Mouse (Mus musculus): ENCODE measurements at regions not wholly inside any gene's neighbourhood (a gene's known extent, or its start where the extent isn't known, plus 50 kb on each side); places are given as distances from the start of the nearest gene placed in this dataset.

- no peak for DNase-seq (ENCODE audit: low read depth, low spot score)
These were observed 100.6 kb upstream of the Fam92a start for GRCm38 (mm10) chr4:12272378-12272777.

- DNase-seq (ENCODE audit: low read depth, low spot score): no peak
These were observed 91.9 kb upstream of the Fam92a start for GRCm38 (mm10) chr4:12263746-12264145.

- no peak for DNase-seq (ENCODE audit: low read depth, low spot score)
These were observed 91.4 kb upstream of the Fam92a start for GRCm38 (mm10) chr4:12263197-12263596.

GRCm38 (mm10) chr4:12247994-12248393, 76.2 kb upstream of the Fam92a start:
- DNase-seq (ENCODE audit: low read depth, low spot score): no peak

GRCm38 (mm10) chr4:12246595-12246994, 74.8 kb upstream of the Fam92a start:
- no peak for DNase-seq (ENCODE audit: low read depth, low spot score)

GRCm38 (mm10) chr4:12240941-12241571, 69.2 kb upstream of the Fam92a start:
- DNase-seq (ENCODE audit: low read depth, low spot score): peak; percentile 31

GRCm38 (mm10) chr4:12230731-12231130, 58.9 kb upstream of the Fam92a start:
- no peak for DNase-seq (ENCODE audit: low read depth, low spot score)

Measured in WW6 (cell line).